Mouse (Mus musculus) forebrain, embryonic 15.5 days (tissue): Measurements from ENCODE around the gene Trim7. TPM values are rescaled to one million over a fixed set of nuclear protein-coding genes. Genes with fewer than 3 reads are reported as not detected.
"Not testable (repeated sequence)": the region's sequence is repeated elsewhere in the genome, so short reads cannot be mapped to it uniquely, and the experiment has no call there.

Experiments used
- ATAC-seq: fragments of 200-750 bp; cut with Nextera tagmentation; replicated peaks from 2 replicates; pipeline ENCODE4 v1.8.0; 2017; ENCODE audit warnings: mild to moderate bottlenecking, moderate TSS enrichment, moderate library complexity
- H3K27ac ChIP-seq: fragments of 300-500 bp; sonication (generic); replicated peaks from 2 replicates; pipeline ENCODE4 v1.5.1; 2015; ENCODE audit warnings: mild to moderate bottlenecking, inconsistent platforms
- H3K27me3 ChIP-seq: fragments of 300-500 bp; sonication (generic); 2 replicates; pipeline ENCODE4 v1.6.1; 2015; ENCODE audit warnings: inconsistent platforms
- H3K36me3 ChIP-seq: fragments of 300-500 bp; sonication (generic); 2 replicates; pipeline ENCODE4 v1.6.1; 2015; ENCODE audit warnings: mild to moderate bottlenecking, inconsistent platforms
- H3K4me1 ChIP-seq: fragments of 300-500 bp; sonication (generic); 2 replicates; pipeline ENCODE4 v1.6.1; 2015; ENCODE audit warnings: inconsistent platforms
- H3K4me2 ChIP-seq: fragments of 300-500 bp; sonication (generic); replicated peaks from 2 replicates; pipeline ENCODE4 v1.6.1; 2015; ENCODE audit warnings: mild to moderate bottlenecking, inconsistent platforms
- H3K4me3 ChIP-seq: fragments of 300-500 bp; sonication (generic); 2 replicates; pipeline ENCODE4 v1.5.1; 2015; ENCODE audit warnings: mild to moderate bottlenecking, inconsistent platforms
- H3K9ac ChIP-seq: fragments of 300-500 bp; sonication (generic); replicated peaks from 2 replicates; pipeline ENCODE4 v1.6.1; 2015; ENCODE audit warnings: mild to moderate bottlenecking, inconsistent platforms
- H3K9me3 ChIP-seq: fragments of 300-500 bp; sonication (generic); 2 replicates; pipeline ENCODE4 v1.6.1; 2016; ENCODE audit warnings: inconsistent platforms
- WGBS: fragments of 180-500 bp; shearing (Covaris S2); methylation state at CpG from one replicate; pipeline ENCODE4 v1.1.7; 2015; ENCODE audit warnings: mixed read lengths; 5-methylcytosine and 5-hydroxymethylcytosine counted together
- polyA plus RNA-seq: library from polyadenylated mRNA; unstranded; fragments of >200 nt; fragmentation: Nextera tagmentation; extraction: Ambion mirVana; gene quantifications from 2 replicates; pipeline ENCODE4 v1.2.1, GENCODE M21; 2015

Trim7 gene
- polyA plus RNA-seq, 1 experiment from 2014 or later: 1.7 TPM

DNA sequence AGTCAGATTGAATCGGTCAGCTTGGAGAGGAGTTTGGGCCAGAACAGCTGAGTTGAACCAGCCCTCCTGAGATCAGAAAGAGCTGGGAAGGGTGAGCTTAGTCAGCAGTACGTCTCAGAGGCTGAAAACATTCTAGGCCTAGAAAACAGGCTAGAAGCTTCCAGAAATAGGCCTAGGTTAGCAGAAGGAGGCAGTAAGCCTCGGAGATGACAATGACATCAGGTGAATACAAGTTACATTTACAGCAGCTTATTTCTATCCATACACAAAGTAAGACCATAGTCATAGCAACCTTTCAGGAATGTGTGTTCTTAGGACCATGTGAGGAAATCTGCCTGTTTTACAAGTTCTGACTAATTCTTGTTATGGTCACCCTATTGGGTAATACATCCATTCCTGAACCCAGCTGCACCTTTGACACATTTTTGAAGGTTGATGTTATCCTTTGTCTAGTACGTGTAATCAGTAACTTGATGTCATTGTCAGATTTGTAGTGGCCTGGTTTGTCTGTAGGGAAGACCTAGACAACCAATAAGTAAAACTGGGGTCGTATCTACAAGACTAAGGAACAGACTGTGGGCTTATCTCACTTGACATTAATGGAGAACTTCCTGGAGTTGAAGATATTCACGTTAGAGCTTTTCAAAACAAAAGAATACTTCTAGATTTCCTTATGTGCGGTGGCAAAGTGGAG lies 6.2 kb upstream of the Trim7 start:
- Histone ChIP-seq H3K36me3 (no peaks in the 10 kb centered on the region), H3K9me3 (no peaks in the 10 kb centered on the region), H3K4me2 (no peak overlapping the region), H3K4me1 (peaks cover 30% of the 10 kb centered on the region), H3K4me3 (no peak overlapping the region), H3K27ac (no peak overlapping the region), H3K9ac (no peak overlapping the region), H3K27me3 (peaks cover 21% of the 10 kb centered on the region)
- WGBS: 79% methylated on average over 7 of the region's 7 CpGs
- ATAC-seq: no peak

DNA sequence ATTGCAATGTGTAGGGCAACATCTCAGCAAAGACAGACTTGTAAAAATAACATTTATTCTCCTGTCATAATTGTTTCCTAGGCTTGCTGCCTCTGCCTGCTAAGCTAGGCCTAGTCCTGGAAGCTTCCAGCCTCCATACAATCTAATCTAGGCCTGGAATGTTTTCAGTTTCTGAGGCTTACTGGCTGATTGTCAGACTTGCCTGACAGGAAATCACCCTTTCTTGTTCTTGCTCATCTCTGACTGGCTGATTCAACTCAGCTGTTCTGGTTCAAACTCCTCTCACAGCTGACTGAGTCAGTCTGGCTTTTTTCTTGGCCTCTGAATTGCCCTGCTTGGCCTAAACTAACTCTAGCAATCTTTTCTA lies 5.6 kb upstream of the Trim7 start:
- H3K36me3 ChIP-seq: no peaks in the 10 kb centered on the region
- ATAC-seq: no peak
- H3K27me3 ChIP-seq: peaks cover 21% of the 10 kb centered on the region
- no peaks in the 10 kb centered on the region for H3K9me3 ChIP-seq
- no peak overlapping the region for H3K4me3 ChIP-seq
- H3K4me2 ChIP-seq: no peak overlapping the region
- H3K27ac ChIP-seq: no peak overlapping the region
- peaks cover 25% of the 10 kb centered on the region for H3K4me1 ChIP-seq
- H3K9ac ChIP-seq: no peak overlapping the region

DNA sequence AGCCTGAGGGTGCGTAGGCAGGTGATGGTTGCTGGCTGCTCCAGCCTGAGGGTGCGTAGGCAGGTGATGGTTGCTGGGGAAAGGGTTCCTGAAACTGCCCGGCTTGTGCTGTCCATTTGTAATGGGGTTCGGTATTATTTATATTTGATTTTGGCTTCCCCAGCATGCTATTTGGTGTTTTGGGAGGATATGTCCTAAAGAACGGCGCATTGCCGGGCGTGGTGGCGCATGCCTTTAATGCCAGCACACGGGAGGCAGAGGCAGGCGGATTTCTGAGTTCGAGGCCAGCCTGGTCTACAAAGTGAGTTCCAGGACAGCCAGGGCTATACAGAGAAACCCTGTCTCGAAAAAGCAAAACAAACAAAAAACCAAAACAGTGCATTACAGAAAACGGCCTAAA lies 4.6 kb upstream of the Trim7 start:
- not testable (repeated sequence) for H3K9ac ChIP-seq, H3K4me3 ChIP-seq, H3K36me3 ChIP-seq, H3K4me2 ChIP-seq, H3K9me3 ChIP-seq, ATAC-seq, H3K27ac ChIP-seq
- WGBS: 83% methylated on average over 14 of the region's 14 CpGs
- H3K27me3 ChIP-seq: peaks cover 21% of the 10 kb centered on the region
- H3K4me1 ChIP-seq: peaks cover 15% of the 10 kb centered on the region

DNA sequence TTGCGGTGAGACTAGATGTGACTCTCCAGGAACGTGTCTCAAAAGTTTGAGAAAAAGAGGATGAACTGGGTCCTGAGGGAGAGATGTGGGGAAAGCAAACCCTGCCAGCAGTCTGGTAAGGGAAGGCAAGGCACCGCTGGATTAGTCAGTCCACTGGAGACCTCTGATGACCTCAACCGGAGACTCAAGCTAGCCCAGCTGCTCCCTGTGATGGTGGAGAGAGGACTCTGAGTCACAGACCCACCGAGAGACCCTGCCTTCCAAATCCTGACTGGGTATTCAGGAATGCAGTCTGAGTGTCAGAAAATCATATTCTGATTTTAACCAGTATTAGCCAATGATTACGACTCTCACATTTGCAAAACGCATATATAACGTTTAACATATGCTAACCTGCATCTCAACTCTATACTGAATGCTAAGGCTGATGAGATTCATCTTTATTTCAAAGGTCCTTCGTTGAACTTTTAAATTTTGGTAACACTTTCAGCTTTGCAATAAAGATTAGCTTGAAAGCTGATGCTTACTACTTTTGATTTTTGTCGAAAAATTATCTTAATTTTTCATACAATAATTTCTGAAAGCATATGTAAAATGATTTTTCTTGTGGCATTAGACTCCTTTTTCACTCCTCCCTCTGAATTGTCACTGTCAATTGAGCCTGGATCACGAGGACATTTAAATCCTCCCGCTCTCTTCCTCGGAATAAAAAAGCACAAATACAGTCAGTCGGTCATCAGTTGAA lies 3.0 kb upstream of the Trim7 start:
- H3K4me1 ChIP-seq: peaks cover 19% of the 10 kb centered on the region
- ATAC-seq: no peak
- no peaks in the 10 kb centered on the region for H3K36me3 ChIP-seq
- H3K9ac ChIP-seq: no peak overlapping the region
- H3K9me3 ChIP-seq: no peaks in the 10 kb centered on the region
- H3K4me2 ChIP-seq: peak overlapping the region; percentile 56
- WGBS: 33% methylated on average over 14 of the region's 14 CpGs
- peaks cover 21% of the 10 kb centered on the region for H3K27me3 ChIP-seq
- H3K27ac ChIP-seq: no peak overlapping the region
- H3K4me3 ChIP-seq: peak overlapping the region; percentile 36

DNA sequence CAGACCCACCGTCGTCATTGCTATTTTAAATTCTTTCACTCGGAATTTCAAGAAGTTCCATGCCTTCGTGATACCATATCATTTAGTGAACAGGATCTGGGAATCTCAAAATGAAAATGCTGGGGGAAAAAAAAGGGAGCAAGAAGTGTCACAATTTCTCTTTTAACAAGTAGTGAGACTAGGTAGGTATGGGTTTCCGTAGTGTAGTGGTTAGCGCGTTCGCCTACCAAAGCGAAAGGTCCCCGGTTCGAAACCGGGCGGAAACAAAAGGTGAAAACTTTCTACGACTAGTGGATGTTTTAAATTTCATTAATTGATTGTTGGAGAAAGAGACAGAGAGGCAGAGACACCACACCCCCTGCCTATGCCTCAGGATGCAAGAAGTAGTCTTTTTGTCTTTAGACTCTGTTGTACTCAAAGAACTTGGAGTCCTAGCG lies 2.4 kb upstream of the Trim7 start:
- H3K4me2 ChIP-seq: peak overlapping the region; percentile 56
- H3K27me3 ChIP-seq: peaks cover 21% of the 10 kb centered on the region
- WGBS: under 1% methylated on average over 15 of the region's 15 CpGs
- no peaks in the 10 kb centered on the region for H3K9me3 ChIP-seq
- peaks cover 16% of the 10 kb centered on the region for H3K4me1 ChIP-seq
- ATAC-seq: peak; percentile 30; the same call in 1 of the 2 replicates
- no peak overlapping the region for H3K27ac ChIP-seq
- no peak overlapping the region for H3K9ac ChIP-seq
- H3K36me3 ChIP-seq: no peaks in the 10 kb centered on the region
- H3K4me3 ChIP-seq: peak overlapping the region; percentile 36

DNA sequence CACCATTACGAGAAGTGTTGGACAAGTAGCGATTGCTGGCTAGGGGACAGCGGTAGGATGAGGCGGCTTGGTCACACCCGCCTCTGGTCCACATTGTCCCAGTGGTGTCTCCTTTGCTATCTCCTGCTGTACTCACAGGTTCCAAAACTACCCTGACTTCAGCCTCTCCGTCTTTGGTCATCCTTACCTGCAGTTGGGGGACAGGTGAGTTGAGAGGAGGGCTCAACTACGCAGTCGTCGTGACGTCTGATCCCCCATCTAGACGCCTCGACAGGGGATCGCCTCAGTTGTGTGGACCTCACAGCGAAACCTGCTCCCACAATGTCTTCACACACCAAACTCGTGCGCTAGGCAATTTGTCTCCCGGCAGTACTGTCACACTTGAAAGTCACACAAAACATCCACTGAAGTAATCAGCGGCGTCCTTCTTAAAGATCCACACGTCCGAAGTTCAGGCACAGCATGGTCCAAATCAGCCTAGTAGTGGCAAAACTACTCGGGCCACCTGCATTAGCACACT lies 1.6 kb upstream of the Trim7 start:
- WGBS: 4% methylated on average over 22 of the region's 22 CpGs
- no peak for ATAC-seq
- H3K4me2 ChIP-seq: peak overlapping the region; percentile 56
- H3K4me1 ChIP-seq: peaks cover 16% of the 10 kb centered on the region
- H3K9me3 ChIP-seq: no peaks in the 10 kb centered on the region
- peaks cover 21% of the 10 kb centered on the region for H3K27me3 ChIP-seq
- peak overlapping the region; percentile 36 for H3K4me3 ChIP-seq
- H3K27ac ChIP-seq: no peak overlapping the region
- H3K9ac ChIP-seq: no peak overlapping the region
- H3K36me3 ChIP-seq: no peaks in the 10 kb centered on the region

DNA sequence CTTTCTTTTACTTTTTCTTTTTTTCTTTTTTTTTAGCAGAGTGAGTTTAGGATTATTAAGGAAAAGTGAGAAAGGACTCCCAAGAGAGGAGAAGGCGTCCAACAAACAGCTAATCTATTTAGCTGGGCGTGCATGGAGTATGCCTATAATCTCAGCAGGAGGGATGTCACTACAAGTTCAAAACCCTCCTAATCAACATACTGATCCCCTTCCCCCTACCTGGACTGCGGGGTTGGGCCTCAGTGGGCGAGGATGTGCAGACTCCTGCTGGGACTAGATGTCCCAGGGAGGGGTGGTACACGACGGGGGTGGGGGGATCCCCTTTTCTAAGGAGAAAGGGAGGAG lies 784 bp downstream of the Trim7 start:
- H3K27me3 ChIP-seq: peaks cover 21% of the 10 kb centered on the region
- H3K27ac ChIP-seq: no peak overlapping the region
- H3K4me2 ChIP-seq: peak overlapping the region; percentile 50
- no peaks in the 10 kb centered on the region for H3K36me3 ChIP-seq
- peak overlapping the region; percentile 36 for H3K9ac ChIP-seq
- no peak for ATAC-seq
- peaks cover 16% of the 10 kb centered on the region for H3K4me1 ChIP-seq
- WGBS: 1% methylated on average over 6 of the region's 6 CpGs
- H3K9me3 ChIP-seq: no peaks in the 10 kb centered on the region
- H3K4me3 ChIP-seq: peak overlapping the region; percentile 44

DNA sequence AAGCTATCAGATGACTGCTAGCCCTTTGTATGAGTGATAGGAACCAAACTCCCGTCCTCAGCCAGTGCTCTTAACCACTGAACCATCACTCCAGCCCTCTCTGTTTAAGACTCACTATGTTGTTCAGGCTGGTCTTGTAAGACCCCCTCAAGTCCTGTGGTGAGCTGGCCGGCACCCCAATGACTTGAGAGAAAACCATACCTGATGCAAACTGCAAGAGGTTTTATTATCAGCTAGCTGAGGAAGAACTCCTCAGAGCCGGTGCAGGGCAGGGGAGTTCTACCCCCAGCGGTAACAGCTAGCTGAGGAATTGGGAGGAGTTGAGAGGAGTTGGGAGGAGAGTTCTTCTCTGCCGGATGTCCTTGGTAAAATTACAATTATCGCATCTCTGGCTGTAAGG lies 2.0 kb downstream of the Trim7 start:
- H3K4me1 ChIP-seq: peaks cover 16% of the 10 kb centered on the region
- no peak overlapping the region for H3K4me2 ChIP-seq
- peaks cover 12% of the 10 kb centered on the region for H3K27me3 ChIP-seq
- no peak overlapping the region for H3K4me3 ChIP-seq
- no peaks in the 10 kb centered on the region for H3K9me3 ChIP-seq
- ATAC-seq: no peak
- H3K27ac ChIP-seq: no peak overlapping the region
- WGBS: 68% methylated on average over 6 of the region's 6 CpGs
- no peaks in the 10 kb centered on the region for H3K36me3 ChIP-seq
- H3K9ac ChIP-seq: no peak overlapping the region

DNA sequence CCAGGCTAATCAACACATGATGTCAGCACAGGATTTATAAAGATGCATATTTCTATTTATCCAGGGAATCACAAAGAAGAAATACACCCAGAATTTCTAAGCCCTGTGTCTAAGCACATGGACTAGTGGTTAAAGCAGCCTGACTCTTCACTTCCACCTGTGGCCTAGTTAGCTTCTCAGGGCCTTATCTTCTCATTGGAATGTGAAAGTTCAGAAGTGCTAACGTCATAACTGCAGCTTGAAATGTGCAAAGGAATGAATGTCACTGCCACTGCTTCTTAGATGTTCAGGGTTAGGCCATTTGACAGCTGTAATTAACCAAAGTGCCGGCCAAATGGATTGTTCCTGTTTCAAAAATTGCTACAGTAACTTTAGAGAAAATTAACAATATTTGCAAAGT lies 4.3 kb downstream of the Trim7 start:
- no peak overlapping the region for H3K4me2 ChIP-seq
- H3K27me3 ChIP-seq: no peaks in the 10 kb centered on the region
- WGBS: 75% methylated on average over 2 of the region's 2 CpGs
- no peak for ATAC-seq
- H3K4me3 ChIP-seq: no peak overlapping the region
- peaks cover 15% of the 10 kb centered on the region for H3K4me1 ChIP-seq
- H3K9ac ChIP-seq: no peak overlapping the region
- no peaks in the 10 kb centered on the region for H3K36me3 ChIP-seq
- H3K9me3 ChIP-seq: no peaks in the 10 kb centered on the region
- no peak overlapping the region for H3K27ac ChIP-seq

DNA sequence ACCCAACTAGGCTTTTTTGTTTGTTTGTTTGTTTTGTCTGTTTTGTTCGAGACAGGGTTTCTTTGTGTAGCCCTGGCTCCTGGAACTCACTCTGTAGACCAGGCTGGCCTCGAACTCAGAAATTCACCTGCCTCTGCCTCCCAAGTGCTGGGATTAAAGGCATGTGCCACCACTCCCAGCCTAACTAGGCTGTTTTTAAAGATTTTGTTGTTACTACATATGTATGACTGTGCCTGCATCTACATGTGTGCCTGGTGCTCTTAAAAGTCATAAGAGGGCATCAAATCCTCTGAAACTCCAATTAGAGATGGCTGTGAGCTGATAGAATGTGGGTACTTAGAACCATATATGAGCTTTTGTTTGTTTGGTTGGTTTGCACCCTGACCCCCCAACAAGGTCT lies 5.3 kb downstream of the Trim7 start:
- 76% methylated on average over 2 of the region's 2 CpGs for WGBS
- Histone ChIP-seq H3K4me2 (no peak overlapping the region), H3K27me3 (no peaks in the 10 kb centered on the region), H3K4me3 (no peak overlapping the region), H3K4me1 (peaks cover 15% of the 10 kb centered on the region), H3K9ac (no peak overlapping the region), H3K27ac (no peak overlapping the region), H3K9me3 (no peaks in the 10 kb centered on the region), H3K36me3 (no peaks in the 10 kb centered on the region)
- ATAC-seq: no peak

DNA sequence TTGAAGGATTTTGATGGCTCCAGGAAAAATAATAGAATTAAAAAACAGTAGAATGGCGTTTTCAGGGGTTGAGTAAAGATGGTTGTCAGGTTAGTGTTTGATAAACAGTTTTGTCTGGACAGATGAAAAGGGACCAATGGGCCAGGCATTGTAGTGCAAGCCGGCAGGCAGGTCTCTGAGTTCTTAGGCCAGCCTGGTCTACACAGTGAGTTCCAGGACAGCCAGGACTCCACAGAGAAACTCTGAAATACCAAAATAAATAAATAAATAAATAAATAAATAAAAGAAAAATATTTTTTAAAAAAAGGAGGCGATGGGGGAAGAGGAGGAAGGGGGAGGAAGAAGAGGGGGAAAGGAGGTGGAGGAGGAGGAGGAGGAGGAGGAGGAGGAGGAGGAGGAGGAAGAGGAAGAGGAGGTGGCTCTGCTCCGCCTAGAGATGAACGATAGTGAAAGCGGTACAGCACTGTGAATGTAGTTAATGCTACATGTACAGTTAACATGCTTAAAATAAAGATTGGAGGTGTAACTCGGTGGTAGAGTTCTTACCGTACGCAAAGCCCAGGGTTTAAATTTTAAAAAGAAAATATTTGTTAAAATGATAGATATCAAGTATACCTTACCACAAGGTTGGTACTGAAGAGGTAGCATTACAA lies 7.3 kb downstream of the Trim7 start:
- WGBS: 44% methylated on average over 9 of the region's 9 CpGs
- Histone ChIP-seq H3K36me3 (no peaks in the 10 kb centered on the region), H3K9ac (no peak overlapping the region), H3K27me3 (no peaks in the 10 kb centered on the region), H3K27ac (no peak overlapping the region), H3K4me1 (peaks cover 16% of the 10 kb centered on the region), H3K9me3 (no peaks in the 10 kb centered on the region), H3K4me2 (peak overlapping the region; percentile 49), H3K4me3 (peak overlapping the region; percentile 69)
- no peak for ATAC-seq
